Mouse (Mus musculus) embryonic facial prominence, embryonic 15.5 days (tissue): ENCODE measurements around the gene Pxdn. TPM values are rescaled to one million over a fixed set of nuclear protein-coding genes. Genes with fewer than 3 reads are reported as not detected.

Experiments
- ATAC-seq: fragments of 200-750 bp; cut with Nextera tagmentation; 2 replicates; pipeline ENCODE4 v1.8.0; 2017; ENCODE audit warnings: low read depth, moderate TSS enrichment; ENCODE audit not compliant: insufficient number of reproducible peaks, low FRiP score, low TSS enrichment
- H3K27ac ChIP-seq: fragments of 300-500 bp; sonication (generic); replicated peaks from 2 replicates; pipeline ENCODE4 v1.5.1; 2015; ENCODE audit warnings: mild to moderate bottlenecking, inconsistent platforms
- H3K27me3 ChIP-seq: fragments of 300-500 bp; sonication (generic); 2 replicates; pipeline ENCODE4 v1.6.1; 2015; ENCODE audit warnings: inconsistent platforms
- H3K36me3 ChIP-seq: fragments of 300-500 bp; sonication (generic); 2 replicates; pipeline ENCODE4 v1.6.1; 2015; ENCODE audit warnings: mild to moderate bottlenecking, inconsistent platforms
- H3K4me1 ChIP-seq: fragments of 300-500 bp; sonication (generic); 2 replicates; pipeline ENCODE4 v1.6.1; 2015; ENCODE audit warnings: inconsistent platforms
- H3K4me2 ChIP-seq: fragments of 300-500 bp; sonication (generic); replicated peaks from 2 replicates; pipeline ENCODE4 v1.6.1; 2015; ENCODE audit warnings: mild to moderate bottlenecking, inconsistent platforms
- H3K4me3 ChIP-seq: fragments of 300-500 bp; sonication (generic); replicated peaks from 2 replicates; pipeline ENCODE4 v1.5.1; 2015; ENCODE audit warnings: mild to moderate bottlenecking, inconsistent platforms
- H3K9ac ChIP-seq: fragments of 300-500 bp; sonication (generic); 2 replicates; pipeline ENCODE4 v1.6.1; 2015; ENCODE audit warnings: inconsistent platforms
- H3K9me3 ChIP-seq: fragments of 300-500 bp; sonication (generic); replicated peaks from 2 replicates; pipeline ENCODE4 v1.6.1; 2016; ENCODE audit warnings: inconsistent platforms
- WGBS: fragments of 180-500 bp; shearing (Covaris S2); methylation state at CpG from one replicate; pipeline ENCODE4 v1.1.7; 2015; 5-methylcytosine and 5-hydroxymethylcytosine counted together
- polyA plus RNA-seq: library from polyadenylated mRNA; unstranded; fragments of >200 nt; fragmentation: Nextera tagmentation; extraction: Ambion mirVana; gene quantifications from 2 replicates; pipeline ENCODE4 v1.2.1, GENCODE M21; 2015

Pxdn gene
- polyA plus RNA-seq, 1 experiment from 2014 or later, result 90.6 TPM

DNA sequence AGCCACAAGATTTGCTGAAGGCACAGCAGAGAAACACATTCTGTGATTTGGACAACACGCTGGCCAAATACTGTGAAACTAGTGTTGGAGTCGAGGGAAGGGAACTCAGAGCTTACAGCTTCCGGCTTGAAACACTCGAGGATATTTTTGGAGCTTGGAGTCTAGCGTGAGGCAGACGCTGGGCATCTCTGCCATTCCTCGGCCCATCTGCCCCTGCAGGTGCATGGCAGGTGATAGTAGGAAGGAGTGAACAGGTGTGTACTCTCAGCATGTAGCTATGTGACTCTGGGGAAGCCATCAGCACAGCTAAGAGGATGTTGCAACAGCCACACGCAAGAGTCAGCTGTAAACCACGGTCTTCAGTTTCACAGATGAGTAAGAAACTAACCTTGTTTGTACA lies 112.4 kb downstream of the Pxdn start:
- H3K36me3 ChIP-seq, result no peaks in the 10 kb centered on the region
- H3K9ac ChIP-seq, result no peak overlapping the region
- ATAC-seq, result no peak
- no peak overlapping the region for H3K4me2 ChIP-seq
- H3K9me3 ChIP-seq, result no peaks in the 10 kb centered on the region
- no peaks in the 10 kb centered on the region for H3K4me1 ChIP-seq
- no peak overlapping the region for H3K4me3 ChIP-seq
- WGBS, result 79% methylated on average over 9 of the region's 9 CpGs
- no peak overlapping the region for H3K27ac ChIP-seq
- peaks cover 12% of the 10 kb centered on the region; the same call in 1 of the 2 replicates for H3K27me3 ChIP-seq

DNA sequence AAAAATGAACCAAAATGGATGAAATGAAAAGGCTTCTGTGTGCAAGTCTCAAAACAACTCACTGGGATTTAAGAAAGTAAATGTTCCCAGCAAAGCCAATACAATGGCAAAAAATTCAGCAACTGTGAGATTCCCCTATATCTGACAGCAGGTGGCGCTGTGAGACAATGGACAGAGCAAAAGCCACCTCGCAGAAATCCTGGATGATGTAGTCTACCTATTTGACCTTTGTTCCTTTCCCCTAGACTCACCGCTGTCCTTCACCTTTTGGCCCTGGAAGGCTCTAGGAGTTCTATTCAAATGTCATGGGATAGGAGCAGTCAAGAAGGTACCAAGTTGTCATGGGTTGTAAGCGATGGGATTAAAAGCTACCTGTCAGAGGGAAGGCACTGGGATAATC lies 112.8 kb downstream of the Pxdn start:
- peaks cover 12% of the 10 kb centered on the region; the same call in 1 of the 2 replicates for H3K27me3 ChIP-seq
- 13% methylated on average over 4 of the region's 4 CpGs for WGBS
- no peaks in the 10 kb centered on the region for H3K36me3 ChIP-seq
- H3K4me1 ChIP-seq, result no peaks in the 10 kb centered on the region
- no peak overlapping the region for H3K27ac ChIP-seq
- no peak overlapping the region for H3K9ac ChIP-seq
- no peak for ATAC-seq
- no peak overlapping the region for H3K4me3 ChIP-seq
- H3K4me2 ChIP-seq, result no peak overlapping the region
- H3K9me3 ChIP-seq, result no peaks in the 10 kb centered on the region

DNA sequence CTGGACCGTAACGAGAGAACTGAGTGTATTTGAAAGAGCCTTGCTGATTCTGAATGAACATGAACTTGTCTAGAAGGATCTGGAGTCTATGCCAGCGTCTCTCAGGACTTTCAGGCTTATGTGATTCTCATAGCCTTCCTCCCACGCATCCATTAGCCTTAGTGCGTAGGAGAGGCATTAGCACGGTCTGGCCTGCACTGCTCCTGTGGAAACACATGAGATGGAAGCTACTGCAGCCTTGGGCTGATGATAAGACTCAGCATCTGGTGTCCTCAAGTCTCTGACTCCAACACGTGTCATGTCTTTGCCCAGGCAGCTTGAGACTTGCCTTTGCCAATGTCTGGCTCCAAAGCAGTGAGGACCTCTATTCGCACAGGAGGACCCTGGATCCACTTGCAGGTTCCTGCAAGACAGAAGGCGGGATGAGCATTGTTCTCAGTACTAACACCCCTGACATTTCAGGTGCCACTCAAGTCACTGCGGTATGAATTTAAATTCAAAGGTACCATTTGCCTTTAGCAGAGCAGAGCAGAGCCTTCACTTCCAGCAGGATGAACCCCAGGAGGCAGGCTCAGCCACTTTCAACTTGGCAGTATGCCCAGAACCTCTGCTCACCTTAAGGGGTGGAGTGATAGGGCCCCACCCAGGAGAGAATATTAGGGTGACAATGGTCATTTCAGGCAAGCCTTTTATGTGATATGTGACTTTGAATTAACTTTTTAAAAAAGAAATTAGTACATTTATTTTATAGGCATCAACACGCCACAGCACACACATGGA lies 117.5 kb downstream of the Pxdn start:
- ATAC-seq, result no peak
- Histone ChIP-seq H3K4me2 (no peak overlapping the region), H3K36me3 (no peaks in the 10 kb centered on the region), H3K27me3 (no peaks in the 10 kb centered on the region), H3K4me1 (0 out of 2 replicates have a peak, but pooled peaks cover 6% of the 10 kb centered on the region), H3K9me3 (no peaks in the 10 kb centered on the region), H3K27ac (no peak overlapping the region), H3K9ac (no peak overlapping the region), H3K4me3 (no peak overlapping the region)
- 76% methylated on average over 11 of the region's 11 CpGs for WGBS

GRCm38 (mm10) chr12:30058044-30058443 lies 120.6 kb downstream of the Pxdn start:
- Histone ChIP-seq H3K27ac (no peak overlapping the region), H3K4me2 (no peak overlapping the region), H3K36me3 (no peaks in the 10 kb centered on the region), H3K27me3 (no peaks in the 10 kb centered on the region), H3K4me1 (0 out of 2 replicates have a peak, but pooled peaks cover 6% of the 10 kb centered on the region), H3K9ac (no peak overlapping the region), H3K9me3 (no peaks in the 10 kb centered on the region), H3K4me3 (no peak overlapping the region)
- ATAC-seq, result no peak
- WGBS, result 31% methylated on average over 6 of the region's 6 CpGs

- Histone ChIP-seq H3K9me3 (no peaks in the 10 kb centered on the region), H3K9ac (no peak overlapping the region), H3K27ac (no peak overlapping the region), H3K4me3 (no peak overlapping the region), H3K27me3 (no peaks in the 10 kb centered on the region), H3K4me2 (no peak overlapping the region), H3K4me1 (0 out of 2 replicates have a peak, but pooled peaks cover 6% of the 10 kb centered on the region), H3K36me3 (no peaks in the 10 kb centered on the region)
- WGBS, result 13% methylated on average over 1 of the region's 1 CpGs
- ATAC-seq, result no peak
Observed at GRCm38 (mm10) chr12:30061503-30062117, 124.2 kb downstream of the Pxdn start.

- Histone ChIP-seq H3K27me3 (no peaks in the 10 kb centered on the region), H3K9me3 (no peaks in the 10 kb centered on the region), H3K27ac (no peak overlapping the region), H3K4me2 (no peak overlapping the region), H3K4me3 (no peak overlapping the region), H3K9ac (no peak overlapping the region), H3K4me1 (0 out of 2 replicates have a peak, but pooled peaks cover 6% of the 10 kb centered on the region), H3K36me3 (no peaks in the 10 kb centered on the region)
- ATAC-seq, result no peak
- 26% methylated on average over 6 of the region's 6 CpGs for WGBS
Observed at GRCm38 (mm10) chr12:30062118-30062505, 124.7 kb downstream of the Pxdn start.

Other genes with a start within 250 kb of the Pxdn start
- 0.08 TPM in 1 of 2 replicates, not detected in the other for gene Tpo, start 195.0 kb downstream of the Pxdn start, polyA plus RNA-seq